Mouse (Mus musculus): ENCODE measurements around the gene Wfdc16.
"Not testable (repeated sequence)": the region's sequence is repeated elsewhere in the genome, so short reads cannot be mapped to it uniquely, and the experiment has no call there.

The Wfdc16 gene

GRCm38 (mm10) chr2:164600179-164600578 is 38.4 kb downstream of the Wfdc16 start:
- no peak for DNase-seq (ENCODE audit: low read depth, low spot score)

DNA sequence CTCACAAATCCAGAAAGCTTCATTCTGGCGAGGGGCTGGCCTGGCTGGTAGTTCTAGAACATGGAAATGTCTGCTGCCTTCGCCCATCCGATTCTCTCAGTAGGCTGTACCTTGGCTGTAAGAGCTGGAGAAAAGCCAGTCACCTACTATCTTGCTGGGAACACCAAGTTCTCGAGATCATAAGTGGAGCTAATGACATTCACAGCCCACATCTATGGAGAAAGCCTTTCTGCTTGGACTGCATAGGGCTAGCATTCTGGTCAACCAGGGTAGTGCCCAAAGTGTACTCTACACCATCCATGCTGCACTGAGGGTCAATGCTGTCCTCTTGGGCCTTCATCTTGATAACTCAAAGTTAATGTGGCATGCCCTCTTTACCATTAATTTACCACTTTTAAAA is 45.1 kb downstream of the Wfdc16 start, which contains the start of gene Eppin:
Gene Eppin, minus strand, starts transcription at position 101 of the 400 bp plus-strand sequence.
- no peak for DNase-seq (ENCODE audit: low read depth, low spot score)

DNA sequence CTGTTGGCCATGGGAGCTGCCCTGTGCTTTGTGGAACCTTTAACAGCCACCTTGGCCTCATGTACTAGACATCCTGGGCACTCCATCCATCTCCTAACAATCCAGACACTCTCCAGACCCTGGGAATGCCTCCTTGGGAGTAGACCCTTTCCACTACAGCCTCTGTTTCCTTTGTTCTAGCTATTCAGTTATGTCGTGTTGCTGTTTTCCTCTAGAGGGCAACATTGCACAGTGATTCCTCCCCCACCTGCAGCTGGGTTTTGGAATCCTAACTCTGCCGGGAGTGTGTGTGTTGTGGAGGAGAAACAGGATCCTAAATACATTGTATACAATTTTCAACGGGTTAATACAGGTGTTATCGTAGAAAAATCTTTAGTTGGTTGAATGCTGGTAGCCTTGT is 46.6 kb downstream of the Wfdc16 start:
- peak; percentile 71 for DNase-seq (ENCODE audit: low read depth, low spot score)

GRCm38 (mm10) chr2:164585025-164585725 is 53.4 kb downstream of the Wfdc16 start, which contains the start of gene Wfdc6a:
TSS of gene Wfdc6a (minus strand) at chr2:164585447.
- DNase-seq (ENCODE audit: low read depth, low spot score): not testable (repeated sequence)
